21 mouse cellular contexts compared by ENCODE assay signal in genomic region chr5:23683431-23683830, GRCm38 (mm10).
"Had no signal": no experiment of that assay in that cellular context is flagged by ENCODE, and none has a peak within 500 bp of the region (broad histone marks: within the 10 kb centered on the region; RNA-seq: fewer than 3 reads in every experiment).

No protein-coding gene starts in this region.

- H3K9me3 ChIP-seq: liver, embryonic 15.5 days; lung, embryonic 15.5 days; megakaryocyte, embryonic 14.5 days; midbrain, embryonic 12.5 days; neural tube, embryonic 13.5 days; neural tube, embryonic 15.5 days had no signal

- H3K4me3 ChIP-seq: liver, embryonic 15.5 days; lung, embryonic 15.5 days; megakaryocyte, embryonic 14.5 days; midbrain, embryonic 12.5 days; neural tube, embryonic 13.5 days; neural tube, embryonic 15.5 days had no signal

- H3K4me1 ChIP-seq: liver, embryonic 15.5 days; lung, embryonic 15.5 days; megakaryocyte, embryonic 14.5 days; midbrain, embryonic 12.5 days; neural tube, embryonic 13.5 days; neural tube, embryonic 15.5 days had no signal

- H3K27ac ChIP-seq: liver, embryonic 15.5 days; lung, embryonic 15.5 days; macrophage; midbrain, embryonic 12.5 days; neural tube, embryonic 13.5 days; neural tube, embryonic 15.5 days had no signal

- H3K9ac ChIP-seq: liver, embryonic 15.5 days; liver, postnatal 0 days; lung, embryonic 15.5 days; midbrain, embryonic 12.5 days; neural tube, embryonic 13.5 days; neural tube, embryonic 15.5 days had no signal

- H3K27me3 ChIP-seq: lung, embryonic 15.5 days; midbrain, embryonic 12.5 days; neural tube, embryonic 13.5 days; neural tube, embryonic 15.5 days had no signal

- H3K4me2 ChIP-seq: liver, embryonic 15.5 days; lung, embryonic 15.5 days; midbrain, embryonic 12.5 days; neural tube, embryonic 13.5 days; neural tube, embryonic 15.5 days had no signal

- H3K36me3 ChIP-seq: liver, embryonic 15.5 days; lung, embryonic 15.5 days; midbrain, embryonic 12.5 days; neural tube, embryonic 13.5 days; neural tube, embryonic 15.5 days had no signal

- DNase-seq: liver, postnatal 0 days; lung, adult 2 months; lung, postnatal 14 days; lung, postnatal 36 days; midbrain, embryonic 14.5 days; retina, postnatal 1 day; right cerebral cortex, adult 18-20 months; right cerebral cortex, postnatal 25 days; right cerebral cortex, postnatal 4 days; spleen, adult 18-20 months; thymus, adult 18-20 months; thymus, postnatal 14 days; thymus, postnatal 36 days had no signal

- ATAC-seq: liver, postnatal 0 days; lung, postnatal 0 days had no signal
